Mouse (Mus musculus) lung, adult 10 weeks (tissue): ENCODE results near the gene Uap1l1. TPM values are rescaled to one million over a fixed set of nuclear protein-coding genes. Genes with fewer than 3 reads are reported as not detected.

Experiments
- polyA plus RNA-seq: library from polyadenylated mRNA; stranded (reverse); fragments of 350-450 nt; fragmentation: Illumina TruSeq; extraction: RNeasy Lipid Tissue Mini Kit (QIAGEN cat#74804); gene quantifications from one replicate; pipeline ENCODE4 v1.2.3, GENCODE M21; 2014; ENCODE audit warnings: low read depth, low replicate concordance; ENCODE audit not compliant: insufficient read depth

Uap1l1 gene
- polyA plus RNA-seq: 51.2 TPM

DNA sequence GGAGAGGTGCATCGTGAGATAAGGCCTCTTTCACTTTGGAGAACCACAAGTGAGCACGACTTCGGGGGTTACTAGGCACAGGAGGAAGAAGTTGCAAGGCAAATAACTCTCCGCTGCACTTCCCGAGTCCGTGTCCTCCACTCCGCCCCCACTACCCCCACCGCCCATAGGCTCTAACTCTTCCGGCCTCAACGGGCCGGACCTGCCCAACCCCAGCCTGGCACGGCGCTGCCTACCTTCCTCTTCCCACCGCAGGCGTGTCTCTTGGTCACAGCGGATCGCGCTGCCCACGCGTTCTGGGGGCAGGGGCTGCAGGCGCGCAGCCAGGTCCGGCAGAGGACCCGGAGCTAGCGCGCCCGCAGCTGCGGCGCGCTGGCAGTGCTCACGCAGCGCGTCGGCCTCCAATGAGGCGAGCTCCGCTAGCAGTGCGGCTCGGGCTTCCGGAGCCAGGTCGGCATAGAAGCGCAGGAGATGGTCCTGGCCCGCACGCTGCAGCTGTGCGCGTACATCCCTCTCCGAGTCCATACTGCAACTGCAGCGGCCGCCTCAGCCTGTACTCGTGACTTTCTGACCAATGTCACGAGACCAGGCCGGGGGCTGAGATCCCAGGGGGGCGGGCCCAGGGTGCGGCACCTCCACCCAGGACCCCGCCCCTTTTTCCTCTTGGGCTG, at the start of gene Uap1l1:
TSS of gene Uap1l1 (minus strand) at position 592 of the 671 bp plus-strand sequence.

DNA sequence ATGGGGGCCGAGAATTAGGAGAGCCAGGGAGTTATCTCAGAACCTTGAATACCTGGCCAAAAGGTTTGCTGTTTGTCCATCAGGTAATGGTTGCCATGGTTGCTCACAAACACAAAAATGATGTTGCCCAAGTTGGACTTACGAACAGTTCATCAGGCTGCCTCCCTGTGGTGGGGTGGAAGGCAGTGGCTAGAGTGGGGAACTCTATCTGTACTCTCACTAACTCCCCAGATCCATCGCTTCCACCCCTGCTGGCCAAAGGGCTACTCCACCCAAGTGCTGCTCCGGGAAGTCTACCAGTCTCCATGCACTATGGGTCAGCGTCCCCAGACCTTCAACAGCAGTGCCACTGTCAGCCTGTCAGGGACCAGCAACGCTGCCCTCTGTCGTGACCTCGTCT, 33.6 kb upstream of the Uap1l1 start, which contains the start of gene Npdc1:
TSS of gene Npdc1 (plus strand) at position 301 of the 400 bp plus-strand sequence.

DNA sequence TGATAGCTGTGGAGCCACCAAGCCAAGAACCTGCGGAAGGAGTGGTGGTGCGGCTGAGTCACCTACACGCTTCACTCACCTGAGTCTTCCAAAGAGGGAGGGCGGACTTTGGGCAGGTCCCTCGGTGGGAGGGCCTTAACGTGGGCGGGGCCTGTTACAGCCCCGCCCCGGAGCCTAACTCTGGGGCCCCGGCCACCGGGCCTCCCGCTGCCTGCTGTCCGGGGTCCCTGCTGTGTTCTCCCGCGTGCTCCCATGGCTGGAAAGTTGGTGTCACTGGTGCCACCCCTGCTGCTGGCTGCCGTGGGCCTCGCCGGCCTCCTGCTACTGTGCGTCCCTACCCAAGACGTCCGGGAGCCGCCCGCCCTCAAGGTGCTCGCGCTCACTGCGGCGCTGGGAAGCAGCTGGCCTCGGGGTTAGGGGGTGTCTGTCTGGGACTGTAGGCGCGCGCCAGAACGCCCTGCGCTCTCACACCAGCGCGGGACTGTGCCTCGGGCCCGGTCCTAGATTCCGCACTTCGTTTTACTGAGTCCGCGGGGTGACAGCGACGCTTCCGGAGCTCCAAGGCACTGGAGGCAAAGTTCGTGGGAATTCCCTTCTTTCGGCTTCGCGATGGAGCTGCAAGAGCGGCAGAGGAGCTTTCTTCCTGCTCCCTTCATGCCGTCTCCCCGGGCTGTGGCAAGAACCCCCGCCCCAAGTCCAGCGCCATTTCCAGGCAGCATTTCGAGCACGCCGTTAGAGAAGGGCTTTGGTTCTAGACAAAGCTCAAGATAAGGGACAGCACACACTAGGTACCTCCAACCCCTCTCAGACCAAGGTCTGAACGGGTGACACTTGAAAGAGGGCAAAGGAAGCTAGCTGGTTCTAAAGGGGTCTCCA, 30.5 kb upstream of the Uap1l1 start, which contains the start of gene Entpd2:
TSS of gene Entpd2 (plus strand) at position 154 of the 876 bp plus-strand sequence.

DNA sequence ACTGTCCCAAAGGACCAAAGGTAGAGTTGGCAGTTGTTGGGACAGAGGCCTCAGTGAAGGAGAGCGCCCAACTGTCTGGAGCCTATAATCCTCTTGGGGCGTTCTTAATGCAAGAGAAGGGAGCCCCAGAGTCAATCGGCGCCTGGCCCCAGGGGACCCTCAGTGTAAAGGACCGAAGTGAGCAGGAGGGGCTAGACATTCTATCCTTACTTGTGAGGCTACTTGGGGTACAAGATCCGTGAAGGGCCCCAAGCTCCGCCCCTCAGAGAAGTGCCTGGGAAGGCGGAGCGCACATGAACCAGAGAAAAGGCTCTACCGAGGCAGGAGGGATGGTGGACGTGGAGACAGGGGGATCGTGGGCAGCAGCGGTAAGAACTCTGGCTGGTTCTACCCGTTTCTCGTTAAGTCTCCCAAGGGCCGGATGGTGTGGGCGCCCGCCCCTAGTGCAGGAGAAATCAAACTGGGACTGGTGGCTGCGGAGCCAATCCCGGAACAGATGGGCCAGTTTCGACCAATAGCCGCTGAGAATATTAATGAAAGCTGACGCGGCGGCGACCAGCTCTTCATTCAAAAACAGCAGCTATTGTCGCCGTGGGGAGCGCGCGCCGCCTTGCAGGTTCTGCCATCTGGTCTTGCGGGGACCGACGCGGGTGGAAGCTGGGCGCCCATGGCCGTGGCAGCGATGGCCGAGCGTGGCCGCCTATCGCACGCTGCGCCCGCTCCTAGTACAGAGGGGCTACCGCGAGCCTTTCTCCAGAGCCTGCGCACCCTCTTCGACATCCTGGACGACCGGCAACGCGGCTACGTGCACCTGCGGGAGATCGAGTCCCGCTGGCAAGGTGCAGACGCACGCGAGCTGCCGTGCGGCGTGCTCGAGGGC, 6.5 kb upstream of the Uap1l1 start, which contains the start of gene Sapcd2:
TSS of gene Sapcd2 (plus strand) at position 558 of the 880 bp plus-strand sequence.

DNA sequence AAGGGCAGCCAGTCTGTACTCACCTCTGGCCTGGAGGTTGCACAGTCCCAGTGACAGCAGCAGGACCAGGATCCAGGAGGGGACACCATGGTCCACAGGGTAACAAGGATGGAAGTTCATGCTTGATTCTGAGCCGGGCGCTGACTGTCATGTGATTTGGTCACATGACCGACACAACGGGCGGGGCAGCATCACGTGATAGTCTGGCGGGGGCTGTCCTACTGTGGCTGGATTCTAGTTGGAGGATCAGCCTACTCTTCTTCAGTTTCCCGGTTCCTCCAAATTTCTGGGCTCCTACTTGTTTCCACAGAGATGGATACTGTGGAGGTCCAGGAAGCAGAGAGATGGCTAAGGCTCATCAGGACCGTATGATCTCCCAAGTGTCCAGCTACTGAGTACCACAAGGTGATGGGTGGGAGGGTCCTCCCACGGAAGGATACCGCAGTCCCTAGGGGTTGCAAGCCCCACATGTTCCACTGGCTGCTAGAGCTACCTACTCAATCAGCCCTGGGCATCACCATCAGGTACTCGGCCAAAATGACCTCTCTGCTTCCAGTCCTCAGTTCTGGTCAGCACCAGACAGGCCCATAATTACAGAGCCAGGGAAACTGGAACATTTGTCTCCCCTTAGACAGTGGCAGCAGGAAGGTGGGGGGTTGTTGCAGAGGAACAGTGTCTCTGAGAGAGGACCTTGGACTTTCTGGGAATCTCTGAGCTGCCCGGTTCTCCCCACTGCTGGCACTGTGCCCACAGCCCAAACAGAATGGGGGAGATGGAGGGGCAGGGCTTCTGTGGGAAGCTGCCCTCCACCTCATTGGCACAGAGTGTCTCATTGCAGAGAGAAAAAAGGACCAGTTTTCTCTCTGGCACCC, 9.0 kb downstream of the Uap1l1 start, which contains the start of gene Dpp7:
TSS of gene Dpp7 (minus strand) at position 152 of the 872 bp plus-strand sequence.

DNA sequence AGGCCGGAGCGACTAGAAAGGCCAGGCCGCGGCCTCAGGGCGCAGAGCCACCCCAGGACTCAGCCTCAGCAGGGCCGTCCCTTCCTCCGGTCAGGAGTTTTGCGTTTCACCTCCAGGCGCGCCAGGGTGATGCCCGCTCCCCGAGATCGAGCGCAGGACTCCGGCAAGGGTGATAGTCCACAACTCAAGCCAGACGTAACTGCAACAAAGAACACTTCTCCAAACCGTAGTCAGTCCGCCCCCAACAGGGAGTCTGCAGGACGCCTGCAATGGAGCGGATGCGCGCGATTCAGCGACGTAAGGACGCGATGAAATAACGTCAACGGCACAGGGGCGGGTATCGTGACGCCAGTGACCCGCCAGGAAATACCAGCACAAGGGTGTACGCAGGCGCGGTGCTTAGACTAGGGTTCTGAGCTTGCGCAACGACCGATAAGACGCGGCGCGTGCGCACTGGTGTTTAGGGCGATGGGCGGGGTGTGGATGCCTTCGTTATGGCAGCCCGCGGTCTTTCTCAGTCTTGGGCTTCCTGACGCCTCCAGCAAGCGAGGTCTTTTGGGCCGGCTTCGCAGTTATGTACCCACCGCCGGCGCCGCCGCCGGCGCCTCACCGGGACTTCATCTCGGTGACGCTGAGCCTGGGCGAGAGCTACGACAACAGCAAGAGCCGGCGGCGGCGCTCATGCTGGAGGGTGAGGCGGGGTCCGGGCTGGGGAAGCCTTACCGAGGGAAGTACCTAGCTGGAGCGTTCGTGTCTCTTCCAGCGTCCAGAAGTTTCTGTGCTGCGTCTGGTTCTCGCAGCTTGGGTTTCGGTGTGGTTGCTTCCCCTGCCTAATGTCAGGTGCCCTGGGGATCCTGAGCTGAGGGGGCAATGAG, 33.0 kb downstream of the Uap1l1 start, which contains the start of gene Man1b1:
TSS of gene Man1b1 (plus strand) at position 53 of the 875 bp plus-strand sequence.

DNA sequence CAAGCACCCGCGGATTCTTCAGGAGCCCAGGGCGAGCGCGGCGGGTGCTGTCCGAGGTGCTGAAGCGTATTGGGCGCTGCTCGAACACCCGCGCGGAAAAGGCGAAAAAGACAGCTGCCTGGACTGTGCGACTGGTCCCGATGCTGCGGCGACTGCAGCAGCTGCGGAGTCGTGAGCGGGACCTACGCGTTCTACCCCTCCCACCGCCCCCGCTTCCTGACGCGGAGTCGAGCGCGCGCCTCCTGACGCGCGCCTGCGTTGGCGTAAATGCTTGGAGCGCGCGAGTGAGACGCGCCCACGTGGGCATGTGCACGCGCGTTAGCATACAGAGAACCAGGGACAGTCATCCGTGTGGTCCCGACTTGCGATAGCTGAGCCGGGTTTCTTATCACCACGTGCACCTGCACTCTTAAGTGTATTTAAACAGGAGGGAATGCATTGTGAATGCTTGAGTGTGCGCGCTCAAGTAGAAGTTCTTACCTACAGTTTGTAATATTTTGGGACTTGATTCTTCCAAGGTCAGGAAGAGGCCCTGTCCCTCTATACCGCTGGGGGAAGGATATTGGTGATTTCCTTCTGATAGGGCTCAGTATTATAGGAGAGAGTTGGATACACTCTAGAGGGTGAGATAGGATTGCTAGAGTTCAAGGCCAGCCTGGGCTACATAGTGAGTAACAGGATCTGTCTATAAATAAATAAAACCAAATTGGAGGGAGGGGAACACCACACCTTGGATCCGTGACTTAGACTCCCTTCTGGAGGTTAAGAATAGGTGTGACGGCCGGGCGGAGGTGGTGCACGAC, 46.3 kb downstream of the Uap1l1 start, which contains the start of gene Grin1:
TSS of gene Grin1 (minus strand) at position 217 of the 803 bp plus-strand sequence.

Other genes starting within 250 kb of the Uap1l1 start
- gene Nrarp, start 184.9 kb downstream of the Uap1l1 start, polyA plus RNA-seq: 28.7 TPM
- 18.3 TPM for gene Tor4a, start 168.8 kb downstream of the Uap1l1 start, polyA plus RNA-seq
- 41.8 TPM for gene Nelfb, start 154.2 kb downstream of the Uap1l1 start, polyA plus RNA-seq
- not detected for gene Stpg3, start 151.0 kb downstream of the Uap1l1 start, polyA plus RNA-seq
- not detected for gene Fam166a, start 146.9 kb downstream of the Uap1l1 start, polyA plus RNA-seq
- gene Tubb4b, start 141.0 kb downstream of the Uap1l1 start, polyA plus RNA-seq: 379 TPM
- gene Slc34a3, start 131.3 kb downstream of the Uap1l1 start, polyA plus RNA-seq: not detected
- not detected for gene Rnf224, start 128.9 kb downstream of the Uap1l1 start, polyA plus RNA-seq
- 2.1 TPM for gene Rnf208, start 123.4 kb downstream of the Uap1l1 start, polyA plus RNA-seq
- 0.30 TPM for gene Cysrt1, start 123.2 kb downstream of the Uap1l1 start, polyA plus RNA-seq
- 6.2 TPM for gene AL732309.1, start 118.8 kb downstream of the Uap1l1 start, polyA plus RNA-seq
- 15.5 TPM for gene Tmem203, start 110.2 kb downstream of the Uap1l1 start, polyA plus RNA-seq
- 6.2 TPM for gene Tprn, start 103.1 kb downstream of the Uap1l1 start, polyA plus RNA-seq
- 68.9 TPM for gene Ssna1, start 93.2 kb downstream of the Uap1l1 start, polyA plus RNA-seq
- 38.0 TPM for gene Anapc2, start 93.2 kb downstream of the Uap1l1 start, polyA plus RNA-seq
- not detected for gene Tmem210, start 77.5 kb downstream of the Uap1l1 start, polyA plus RNA-seq
- gene Lrrc26, start 75.8 kb downstream of the Uap1l1 start, polyA plus RNA-seq: 22.2 TPM
- gene Grin1, start 46.5 kb downstream of the Uap1l1 start, polyA plus RNA-seq: not detected
- gene Man1b1, start 33.3 kb downstream of the Uap1l1 start, polyA plus RNA-seq: 31.9 TPM
- gene Dpp7, start 9.3 kb downstream of the Uap1l1 start, polyA plus RNA-seq: 18.5 TPM
- 1.0 TPM for gene Sapcd2, start 6.6 kb upstream of the Uap1l1 start, polyA plus RNA-seq
- gene Entpd2, start 30.2 kb upstream of the Uap1l1 start, polyA plus RNA-seq: 7.6 TPM
- 69.7 TPM for gene Npdc1, start 33.7 kb upstream of the Uap1l1 start, polyA plus RNA-seq
- 1.7 TPM for gene Fut7, start 57.6 kb upstream of the Uap1l1 start, polyA plus RNA-seq
- 9.0 TPM for gene Abca2, start 63.0 kb upstream of the Uap1l1 start, polyA plus RNA-seq
- gene Clic3, start 91.2 kb upstream of the Uap1l1 start, polyA plus RNA-seq: 364 TPM
- 44.5 TPM for gene Paxx, start 95.4 kb upstream of the Uap1l1 start, polyA plus RNA-seq
- gene Ptgds, start 104.4 kb upstream of the Uap1l1 start, polyA plus RNA-seq: 1.6 TPM
- gene Lcn12, start 128.2 kb upstream of the Uap1l1 start, polyA plus RNA-seq: not detected
- gene Fbxw5, start 135.1 kb upstream of the Uap1l1 start, polyA plus RNA-seq: 27.0 TPM
- 0.92 TPM for gene C8g, start 136.0 kb upstream of the Uap1l1 start, polyA plus RNA-seq
- 19.5 TPM for gene Traf2, start 181.3 kb upstream of the Uap1l1 start, polyA plus RNA-seq
- gene Edf1, start 192.2 kb upstream of the Uap1l1 start, polyA plus RNA-seq: 272 TPM
- gene Mamdc4, start 209.2 kb upstream of the Uap1l1 start, polyA plus RNA-seq: 0.44 TPM
- gene Phpt1, start 209.5 kb upstream of the Uap1l1 start, polyA plus RNA-seq: 64.0 TPM
- gene Ajm1, start 216.1 kb upstream of the Uap1l1 start, polyA plus RNA-seq: not detected
- 25.9 TPM for gene Rabl6, start 242.8 kb upstream of the Uap1l1 start, polyA plus RNA-seq